Mouse (Mus musculus) monocyte, adult 5-6 weeks (primary cell): ENCODE measurements at regions not wholly inside any gene's neighbourhood (a gene's known extent, or its start where the extent isn't known, plus 50 kb on each side); places are given as distances from the start of the nearest gene placed in this dataset.

Experiments used
- ATAC-seq: fragments of 153-309, 156-312 bp; replicated peaks from 2 replicates; pipeline ENCODE4 v1.8.0; 2017; ENCODE audit warnings: mild to moderate bottlenecking; ENCODE audit not compliant: low TSS enrichment, insufficient number of reproducible peaks, severe bottlenecking, poor library complexity, low FRiP score

DNA sequence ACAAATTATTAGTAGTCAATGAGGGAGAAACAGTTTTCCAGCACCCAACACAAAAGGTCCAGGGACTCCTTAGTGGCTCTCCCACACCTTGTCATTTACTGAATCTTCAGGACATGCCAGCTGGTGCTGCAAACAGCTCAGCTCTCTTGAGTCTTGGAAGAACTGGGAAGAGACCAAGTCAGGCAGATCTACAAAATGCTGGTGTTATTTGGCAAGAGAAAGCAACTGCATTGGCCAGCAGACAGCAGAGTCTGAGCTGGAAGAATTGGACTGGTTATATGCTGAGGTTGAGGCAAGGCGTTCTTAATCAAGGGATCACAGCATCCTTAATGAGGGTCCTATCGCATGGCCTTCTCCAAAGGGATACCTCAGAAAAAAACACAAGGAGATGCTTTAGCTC lies 124.2 kb upstream of the Lef1 start:
- no peak for ATAC-seq

DNA sequence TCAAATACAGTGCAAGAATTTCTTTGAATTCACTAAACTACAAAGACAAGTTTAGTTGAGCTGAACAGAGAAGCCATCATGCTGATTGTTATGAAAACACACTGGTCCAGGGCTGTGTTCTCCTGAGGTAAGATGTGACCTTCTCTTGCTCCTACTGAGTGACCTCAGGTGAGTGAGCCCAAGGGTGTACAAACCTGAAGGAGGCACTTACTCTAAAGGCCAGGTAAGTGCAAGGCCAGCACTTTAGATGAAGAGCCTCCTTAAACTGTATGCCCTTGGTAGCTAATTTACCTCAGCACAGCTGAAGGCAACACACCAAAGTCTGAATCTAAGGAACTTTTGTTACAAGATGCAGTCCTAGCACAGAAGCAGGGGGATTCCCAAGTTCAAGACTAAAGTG lies 128.7 kb upstream of the Lef1 start:
- no peak for ATAC-seq

DNA sequence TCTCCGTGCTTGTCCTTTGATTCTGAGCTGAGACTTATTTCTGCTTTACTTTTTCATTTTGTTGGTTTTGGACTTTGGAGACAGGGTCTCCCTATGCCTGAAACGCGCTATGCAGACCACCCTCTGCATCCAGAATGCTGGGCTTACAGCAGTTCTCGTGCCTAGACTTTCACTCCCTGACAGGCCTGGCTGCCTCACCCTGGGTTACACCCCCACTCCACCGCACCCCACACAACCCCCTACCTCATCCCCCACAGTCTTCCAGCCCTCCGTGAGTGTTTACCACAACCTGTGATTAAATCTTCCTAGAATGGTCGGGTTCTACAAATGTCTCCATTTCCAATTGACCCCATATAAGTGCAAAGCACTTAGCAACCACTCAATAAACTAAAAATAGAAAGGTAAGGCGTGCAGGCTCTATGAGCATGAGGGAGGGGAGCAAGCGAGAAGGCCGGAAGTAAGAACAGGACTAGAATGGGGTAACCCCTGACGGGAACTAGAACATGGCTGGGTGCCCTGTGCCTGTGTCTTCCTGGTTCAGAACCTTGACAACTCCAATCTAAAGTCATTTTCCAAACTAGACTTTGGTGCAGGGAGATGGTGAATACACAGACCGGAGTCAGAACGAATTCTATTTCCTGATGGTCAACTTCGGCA lies 131.2 kb upstream of the Lef1 start:
- no peak for ATAC-seq

DNA sequence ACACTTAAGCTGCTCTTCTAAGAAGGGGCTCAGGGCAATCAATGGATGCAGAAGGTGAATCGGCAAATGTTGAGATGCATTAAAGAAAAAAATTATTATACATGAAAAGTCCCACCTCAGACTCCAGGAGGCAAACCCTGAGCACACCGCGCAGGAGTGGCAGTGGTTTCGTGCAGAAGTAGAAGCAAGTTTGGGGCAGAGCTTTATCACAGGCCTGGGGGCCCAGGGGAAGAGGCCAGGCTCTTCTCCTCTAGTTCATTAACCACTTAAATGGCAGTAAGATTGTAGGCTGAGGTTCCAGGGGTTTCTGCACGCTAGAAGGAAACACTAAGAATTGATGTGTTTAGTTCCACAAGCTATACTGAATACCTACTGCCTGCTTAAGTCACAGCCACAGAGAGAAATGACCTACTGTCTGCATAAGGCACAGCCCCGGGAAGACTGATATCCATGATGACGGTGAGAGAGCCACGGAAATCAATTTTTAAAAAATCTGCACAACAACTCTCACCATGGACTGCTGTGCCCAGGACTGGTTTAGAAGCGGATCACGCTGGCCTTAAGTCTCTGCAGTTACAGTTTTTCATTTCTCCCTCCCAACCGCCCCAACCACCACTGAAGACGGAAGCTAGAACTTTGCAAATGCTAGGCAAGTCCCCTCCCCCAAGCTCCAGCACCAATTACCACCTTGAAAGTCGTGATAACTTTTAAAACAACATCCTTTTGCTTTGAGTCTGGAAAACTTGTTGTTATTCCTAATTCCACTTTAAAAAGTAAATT lies 132.2 kb upstream of the Lef1 start:
- no peak for ATAC-seq

DNA sequence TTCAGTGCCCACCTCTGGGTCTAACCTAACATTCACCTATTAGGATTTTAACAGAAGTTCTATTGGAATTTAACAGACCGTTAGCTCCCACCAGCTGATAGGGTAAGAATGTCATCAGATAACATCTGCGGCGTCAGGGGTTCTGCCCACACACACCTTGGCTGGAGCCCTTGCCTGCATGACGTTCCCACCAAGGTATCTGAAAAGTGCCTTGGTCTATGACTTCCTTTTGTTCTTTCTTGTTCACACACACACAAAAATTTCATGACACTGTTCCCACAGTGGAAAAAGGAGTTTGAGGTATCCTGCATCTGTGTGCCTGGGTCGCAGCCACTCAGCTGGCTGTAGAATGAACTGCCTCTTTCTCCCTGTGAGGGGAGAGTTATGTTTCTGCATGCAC lies 134.1 kb upstream of the Lef1 start:
- no peak for ATAC-seq

DNA sequence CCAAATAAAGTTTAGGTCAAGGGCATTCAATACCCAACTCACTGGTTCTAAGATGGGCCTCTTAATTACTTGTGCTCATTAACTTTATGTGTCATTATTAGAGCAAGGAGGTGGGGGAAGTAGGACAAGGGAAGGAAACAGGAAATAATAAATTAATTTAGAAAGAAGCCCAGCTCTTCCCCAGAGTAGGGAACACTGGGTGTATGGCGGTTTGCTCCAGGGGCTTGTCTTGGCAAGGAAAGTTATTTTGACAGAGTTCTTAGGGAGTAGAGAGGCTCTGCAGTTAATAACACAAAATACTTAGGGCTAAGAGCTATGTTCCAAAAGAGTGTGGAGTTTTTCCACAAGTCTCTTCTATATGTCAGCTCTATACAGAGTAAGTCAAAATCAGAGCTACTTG lies 135.0 kb upstream of the Lef1 start:
- no peak for ATAC-seq

DNA sequence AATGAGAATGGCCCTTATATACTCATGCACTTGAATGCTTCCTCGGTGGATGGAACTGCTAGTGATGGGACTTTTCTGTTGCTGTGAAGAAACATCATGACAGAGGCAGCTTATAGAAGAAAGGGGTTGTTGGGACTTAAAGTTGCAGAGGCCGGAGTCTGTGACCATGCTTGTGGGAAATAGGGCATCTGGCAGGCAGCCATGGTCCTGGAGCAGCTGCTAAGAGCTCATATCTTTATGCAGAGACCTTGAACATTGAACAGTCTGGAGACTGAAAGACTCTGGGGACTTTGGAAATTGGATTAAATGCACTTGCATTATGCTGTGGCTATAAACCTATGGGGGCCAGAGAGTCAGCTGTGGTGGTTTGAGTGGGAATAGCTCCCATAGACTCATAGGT lies 138.1 kb upstream of the Lef1 start:
- no peak for ATAC-seq

DNA sequence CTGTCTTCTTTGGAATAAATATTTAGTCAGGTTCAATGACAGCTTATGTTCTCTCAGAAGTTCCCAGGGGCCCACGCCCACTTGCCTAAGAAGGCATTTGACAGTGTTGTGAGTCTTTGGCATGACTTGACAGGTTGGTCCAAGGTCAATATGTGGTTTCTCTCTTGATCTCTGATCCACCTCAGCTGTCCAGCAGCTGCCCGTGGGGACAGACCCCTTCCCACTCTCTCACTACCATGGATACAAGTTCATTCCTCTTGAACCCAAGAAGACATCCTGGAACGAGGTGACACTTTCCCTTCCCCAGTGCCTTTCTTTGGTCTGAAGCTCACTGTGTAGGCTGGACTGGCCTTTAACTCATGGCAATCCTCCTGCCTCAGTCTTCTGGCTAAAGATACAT lies 145.0 kb upstream of the Lef1 start:
- ATAC-seq: no peak

DNA sequence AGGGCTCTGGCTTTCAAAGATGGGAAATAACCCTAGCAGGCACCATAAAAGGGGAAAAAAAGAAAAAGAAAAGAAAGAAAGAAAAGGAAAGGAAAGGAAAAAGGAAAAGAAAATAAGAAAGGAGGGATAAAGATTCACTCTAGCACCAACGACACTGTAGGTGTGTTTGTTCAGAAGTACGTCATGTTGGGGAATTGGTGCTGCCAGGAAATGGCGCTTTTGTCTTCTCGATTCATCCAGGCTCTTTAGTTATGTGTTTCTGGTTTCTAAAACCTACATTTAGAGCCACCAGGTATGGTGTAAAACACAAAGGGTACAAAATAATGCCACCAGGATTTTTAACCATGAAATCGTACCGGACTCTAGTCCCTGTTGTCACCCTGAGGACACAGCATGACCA lies 146.2 kb upstream of the Lef1 start:
- ATAC-seq: no peak

DNA sequence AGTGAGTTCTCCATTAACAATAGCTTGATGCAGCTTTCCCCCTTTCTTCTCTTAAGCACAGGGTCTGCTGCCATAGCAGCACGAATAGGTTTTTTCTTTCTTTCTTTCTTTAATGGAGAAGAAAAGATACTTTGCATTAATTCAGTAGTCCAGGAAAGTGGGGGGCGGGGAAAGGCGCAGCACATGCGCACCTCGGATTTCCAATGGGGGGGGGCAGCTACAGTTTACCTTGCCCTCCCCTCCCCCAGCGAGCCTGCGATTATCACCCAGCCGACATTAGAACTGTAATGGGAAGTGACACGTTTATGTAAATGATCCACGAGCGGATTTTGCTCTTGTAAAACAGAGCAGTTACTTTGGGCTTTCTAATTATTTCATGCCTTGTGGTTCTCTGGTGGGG lies 146.6 kb upstream of the Lef1 start:
- no peak for ATAC-seq

DNA sequence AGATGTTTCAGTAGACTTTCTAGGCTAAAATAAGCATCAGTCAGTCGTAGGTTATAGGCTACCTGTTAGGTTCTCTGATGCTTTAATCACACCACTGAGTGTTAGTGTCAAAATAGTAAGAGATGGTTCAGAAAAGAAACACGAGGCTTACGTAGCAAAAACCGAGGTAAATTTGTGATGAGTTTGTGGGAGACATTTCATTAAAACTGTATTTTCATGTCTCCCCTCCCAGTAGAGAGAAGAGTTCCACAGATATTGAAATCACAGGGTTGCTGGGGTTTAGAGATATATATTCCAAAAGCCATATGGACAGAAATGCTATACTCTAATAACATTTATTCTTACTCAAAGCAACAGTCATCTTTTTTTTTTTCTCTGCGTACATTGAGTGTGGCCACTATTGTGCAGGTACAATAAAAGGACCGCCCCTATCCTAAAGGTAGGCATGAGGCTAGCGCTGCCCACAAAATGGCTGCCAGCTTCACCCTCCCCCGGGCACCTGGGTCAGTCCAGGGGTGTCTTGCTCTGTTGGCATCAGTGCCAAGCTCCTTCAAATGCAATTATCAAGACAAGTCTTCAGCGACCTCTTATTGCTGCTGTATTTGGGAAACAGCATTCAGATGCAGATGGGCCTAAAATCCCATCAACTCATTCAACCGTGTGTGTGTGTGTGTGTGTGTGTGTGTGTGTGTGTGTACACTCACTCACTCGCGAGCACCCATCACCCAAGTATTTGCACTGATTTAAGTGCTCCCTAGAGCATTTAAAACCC lies 147.4 kb upstream of the Lef1 start:
- no peak for ATAC-seq

DNA sequence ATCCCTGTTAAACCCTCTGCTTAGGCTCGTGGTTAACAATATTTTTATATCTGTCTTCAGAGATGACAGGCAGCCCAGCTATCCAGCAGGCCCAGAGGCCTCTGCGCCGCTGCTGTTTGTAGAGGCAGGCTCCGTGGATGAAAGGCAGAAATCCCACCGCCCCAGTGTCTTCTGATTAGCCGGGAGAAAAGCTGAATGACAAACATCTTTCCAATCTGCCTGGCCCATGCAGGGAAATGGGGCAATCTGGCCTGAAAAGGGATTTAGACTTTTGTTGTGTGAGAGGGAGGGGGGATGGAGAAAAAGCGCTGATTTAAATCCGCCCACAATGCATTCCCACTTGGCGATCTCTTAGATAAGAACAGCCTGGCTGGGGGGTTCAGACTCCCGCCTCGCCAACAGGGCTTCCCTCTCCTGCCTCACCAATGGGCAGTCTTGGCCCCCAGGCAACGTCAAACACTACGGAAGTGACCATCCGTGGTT lies 148.1 kb upstream of the Lef1 start:
- no peak for ATAC-seq

DNA sequence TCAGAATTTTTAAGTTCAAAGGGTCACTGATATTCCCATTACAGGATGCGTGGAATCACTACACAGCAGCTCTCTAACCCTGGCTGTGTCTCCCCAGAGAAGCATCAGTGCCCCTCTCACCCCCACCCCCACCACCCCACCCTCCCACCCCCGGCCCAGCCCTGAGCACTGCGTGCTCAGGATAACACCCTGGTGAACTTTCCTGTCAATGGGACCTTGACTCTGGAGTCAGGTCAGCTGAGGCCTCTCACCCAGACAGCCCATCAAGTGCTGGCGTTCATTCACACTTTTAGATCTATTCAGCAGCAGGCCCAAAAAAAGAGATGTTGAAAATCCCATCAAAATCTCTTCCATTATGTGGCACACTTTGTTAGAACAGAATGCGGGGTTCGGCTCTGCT lies 148.6 kb upstream of the Lef1 start:
- no peak for ATAC-seq

DNA sequence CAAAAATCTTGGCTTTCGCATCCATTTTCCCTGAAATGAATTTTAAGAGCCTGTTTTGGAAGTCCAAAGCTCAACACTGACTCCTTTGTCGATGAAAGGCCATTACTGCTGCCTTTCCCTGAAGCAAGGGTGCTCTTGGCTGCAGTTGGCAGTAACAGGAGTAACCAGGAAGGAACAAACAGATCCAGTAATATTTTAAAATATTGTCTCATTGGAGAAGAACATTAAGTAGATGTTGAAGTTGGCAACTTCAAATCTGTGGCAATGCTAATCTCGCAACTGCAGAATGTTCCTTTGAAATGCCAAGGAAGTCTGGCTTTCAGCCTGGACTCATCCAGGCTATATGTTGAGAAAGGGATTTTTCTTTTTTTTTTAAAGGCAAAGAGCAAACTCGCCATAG lies 154.3 kb upstream of the Lef1 start:
- no peak for ATAC-seq

DNA sequence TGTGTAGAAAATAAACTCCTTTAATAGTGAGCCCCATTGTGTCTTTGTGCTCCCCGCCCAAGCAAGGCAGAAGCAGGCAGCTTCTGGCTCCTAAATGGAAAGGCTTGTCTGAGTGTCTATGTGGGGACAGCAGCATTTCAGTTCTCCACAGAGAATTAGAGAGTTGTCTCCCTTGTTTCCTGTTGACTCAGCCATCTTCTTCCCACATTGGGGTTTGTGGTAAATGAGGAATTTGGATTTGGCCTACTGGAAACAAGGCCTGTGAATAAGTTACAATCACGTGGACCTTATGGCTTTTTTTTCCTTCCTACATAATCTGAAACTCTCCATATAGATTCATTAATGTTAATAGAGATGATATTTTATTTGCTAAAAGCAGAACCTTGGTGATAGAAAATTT lies 158.9 kb upstream of the Lef1 start:
- ATAC-seq: no peak

DNA sequence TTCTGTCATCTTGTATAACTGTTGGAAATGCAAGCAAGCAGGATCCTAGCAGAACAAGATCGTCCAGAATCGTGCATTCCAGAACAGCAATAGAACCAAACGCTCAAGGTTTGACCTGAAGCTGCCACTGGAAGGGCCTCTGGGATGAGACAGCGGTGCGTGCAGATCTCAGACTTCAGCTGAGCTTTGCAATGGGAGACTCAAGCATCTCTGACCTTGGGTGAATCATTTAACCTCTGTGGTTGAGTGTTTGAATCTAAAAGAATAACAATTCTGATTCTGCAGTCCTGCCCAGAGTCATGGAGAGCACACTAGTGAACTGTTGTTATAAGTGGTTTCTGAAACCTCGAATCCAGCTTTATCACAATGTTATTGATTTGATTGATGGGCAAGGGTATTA lies 159.4 kb upstream of the Lef1 start:
- no peak for ATAC-seq

DNA sequence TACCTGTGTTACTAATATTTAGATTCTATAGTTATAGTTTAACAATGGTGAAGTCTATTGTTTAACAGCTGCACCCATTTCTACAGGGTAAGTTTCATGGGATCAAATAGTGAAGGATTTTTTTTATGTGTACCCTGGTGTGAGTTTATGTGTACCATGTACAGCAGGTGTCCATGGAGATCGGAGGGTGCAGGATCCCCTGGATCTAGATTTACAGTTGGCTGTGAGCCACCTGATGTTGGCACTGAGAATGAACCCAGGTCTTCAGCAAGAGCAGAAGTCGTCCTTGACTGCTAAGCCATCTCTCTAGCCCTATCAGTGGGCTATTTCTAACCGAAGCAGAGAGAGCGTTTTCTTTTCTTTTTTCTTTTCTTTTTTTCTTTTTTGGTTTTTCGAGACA lies 162.4 kb upstream of the Lef1 start:
- no peak for ATAC-seq

DNA sequence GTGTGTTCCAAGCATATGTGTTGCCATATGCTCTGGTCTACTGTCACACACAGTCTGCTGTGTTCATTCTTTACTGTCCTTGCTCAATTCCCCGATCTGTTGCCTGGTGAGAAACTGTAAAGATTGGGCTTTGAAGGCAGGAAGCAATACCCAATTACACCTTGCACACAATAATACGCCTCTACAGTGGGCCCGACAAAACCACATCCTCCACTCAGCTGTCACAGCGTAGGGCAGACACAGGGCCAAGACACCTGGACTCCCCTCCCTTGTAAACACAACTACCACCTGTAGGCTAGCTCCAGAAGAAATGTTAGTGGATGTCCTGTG lies 163.0 kb upstream of the Lef1 start:
- ATAC-seq: no peak

DNA sequence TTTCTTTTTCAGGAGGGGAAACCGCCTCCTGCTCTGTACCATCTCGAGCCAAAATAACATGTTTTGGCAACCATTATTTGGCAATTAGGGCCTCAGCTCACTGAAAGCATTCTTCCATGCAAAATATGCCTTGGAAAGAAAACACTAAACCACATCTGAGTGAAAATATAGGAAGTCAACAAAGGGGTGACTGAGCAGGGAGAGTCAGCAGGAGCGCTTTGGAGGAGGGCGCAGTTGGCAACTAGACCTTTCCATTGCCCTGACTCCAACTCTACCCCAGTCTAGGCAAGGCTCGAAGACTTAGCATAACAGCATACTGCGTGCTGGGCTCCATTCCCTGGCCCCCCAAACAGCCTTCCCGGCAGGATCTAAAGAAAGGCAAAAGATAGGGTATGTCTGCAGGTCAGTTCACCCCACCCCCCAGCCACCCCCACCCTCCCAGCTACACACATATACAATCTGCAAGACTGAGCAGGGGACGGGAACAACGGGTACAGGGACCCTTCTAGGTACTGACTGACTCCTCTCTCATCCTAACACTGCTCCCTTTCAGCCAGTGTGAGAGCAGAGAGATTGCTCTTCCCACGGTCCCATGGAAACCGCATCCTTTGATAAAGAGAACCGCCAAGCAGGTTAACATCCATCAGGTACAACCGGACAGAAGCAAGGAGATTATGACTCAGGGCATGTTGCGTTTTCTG lies 163.5 kb upstream of the Lef1 start:
- ATAC-seq: no peak
